Mouse (Mus musculus) thymus, adult 2 months (tissue): ENCODE results near the gene Gpr107.

Experiments
- CTCF ChIP-seq: fragments of 200-500 bp; IDR thresholded peaks from 2 replicates; pipeline ENCODE4 v1.5.1; 2012; ENCODE audit warnings: mild to moderate bottlenecking, control low read depth, low read length, moderate library complexity, borderline replicate concordance; ENCODE audit not compliant: control insufficient read depth, poor library complexity, insufficient read depth; ENCODE audit errors: extremely low read depth
- POLR2A ChIP-seq: fragments of 200-500 bp; IDR thresholded peaks from 2 replicates; pipeline ENCODE4 v1.6.1; 2012; ENCODE audit warnings: mild to moderate bottlenecking, low read length, control low read depth, moderate library complexity; ENCODE audit not compliant: control insufficient read depth, poor library complexity, insufficient read depth; ENCODE audit errors: extremely low read depth

- no peak for TF ChIP-seq POLR2A
- no peak for TF ChIP-seq CTCF
Observed at GRCm38 (mm10) chr2:31144901-31145300, 7.2 kb upstream of the Gpr107 start.
